Mouse (Mus musculus): Measurements from ENCODE around the gene Bicd1. TPM values are rescaled to one million over a fixed set of nuclear protein-coding genes. Genes with fewer than 3 reads are reported as not detected.

The Bicd1 gene
- polyA plus RNA-seq, 1 experiment, result 27.7 TPM

DNA sequence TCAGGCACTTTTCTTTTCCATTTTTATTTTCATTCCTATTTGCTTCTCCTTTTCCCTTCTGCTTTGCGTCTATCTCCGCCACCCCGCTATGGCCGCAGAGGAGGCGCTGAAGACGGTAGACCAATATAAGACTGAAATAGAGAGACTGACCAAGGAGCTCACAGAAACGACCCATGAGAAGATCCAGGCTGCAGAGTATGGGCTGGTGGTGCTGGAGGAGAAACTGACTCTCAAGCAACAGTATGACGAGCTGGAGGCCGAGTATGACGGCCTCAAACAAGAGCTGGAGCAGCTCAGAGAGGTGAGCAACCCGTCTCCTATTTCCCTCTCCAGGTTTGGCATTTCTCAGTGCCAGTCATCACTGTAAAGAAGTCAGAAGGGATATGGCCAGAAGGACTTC, 655 bp downstream of the Bicd1 start:
- no peak for TF ChIP-seq CTCF (IDR thresholded peaks at IDR 0.05; ENCODE audit: borderline replicate concordance, insufficient read depth, low read depth, low read length)
- no peak for TF ChIP-seq POLR2A (IDR thresholded peaks at IDR 0.05; ENCODE audit: borderline replicate concordance, insufficient read depth, low read length)
- DNase-seq, result peak; percentile 60 to 73
- H3K4me1 ChIP-seq (ENCODE audit: control insufficient read depth, insufficient read depth, low read length), result no peaks in the 10 kb centered on the region; the same call in 1 of the 2 replicates
- peak overlapping the region; percentile 97 for H3K4me3 ChIP-seq (replicated peaks; ENCODE audit: insufficient read depth, low read depth, low read length)
- peak overlapping the region; percentile 93 for H3K27ac ChIP-seq (ENCODE audit: insufficient read depth, low read length)
- H3K27me3 ChIP-seq (ENCODE audit: control insufficient read depth, insufficient read depth, low read length), result no peaks in the 10 kb centered on the region
- WGBS, result under 1% methylated on average over 11 of the region's 11 CpGs

DNA sequence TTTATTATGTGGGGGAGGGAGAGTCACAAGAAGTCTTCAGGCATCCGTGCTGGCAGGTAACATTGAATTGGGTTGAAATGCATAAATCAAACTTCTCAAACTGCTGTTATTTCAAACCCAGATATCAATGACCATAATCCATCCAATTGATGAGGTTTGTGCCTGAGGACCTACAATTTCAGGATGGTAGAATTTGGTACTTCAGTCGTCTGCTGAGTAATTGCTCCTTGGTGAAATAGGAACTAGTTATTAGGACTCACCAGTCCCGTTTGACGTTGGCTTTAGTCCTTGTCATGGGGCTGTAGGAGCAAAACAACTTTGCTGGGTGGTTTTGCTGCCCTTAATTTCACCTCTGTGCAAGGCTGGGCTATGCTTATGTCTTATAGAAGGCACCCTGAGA, 1.2 kb downstream of the Bicd1 start:
- TF ChIP-seq CTCF (IDR thresholded peaks at IDR 0.05; ENCODE audit: borderline replicate concordance, insufficient read depth, low read depth, low read length), result no peak
- TF ChIP-seq POLR2A (IDR thresholded peaks at IDR 0.05; ENCODE audit: borderline replicate concordance, insufficient read depth, low read length), result no peak

GRCm38 (mm10) chr6:149413256-149413655, 4.6 kb downstream of the Bicd1 start:
- no peak overlapping the region for H3K27ac ChIP-seq (ENCODE audit: insufficient read depth, low read length)
- TF ChIP-seq CTCF (IDR thresholded peaks at IDR 0.05; ENCODE audit: borderline replicate concordance, insufficient read depth, low read depth, low read length), result no peak
- no peak for TF ChIP-seq POLR2A (IDR thresholded peaks at IDR 0.05; ENCODE audit: borderline replicate concordance, insufficient read depth, low read length)
- H3K4me3 ChIP-seq (replicated peaks; ENCODE audit: insufficient read depth, low read depth, low read length), result no peak overlapping the region
- no peaks in the 10 kb centered on the region for H3K27me3 ChIP-seq (ENCODE audit: control insufficient read depth, insufficient read depth, low read length)
- no peaks in the 10 kb centered on the region; the same call in 1 of the 2 replicates for H3K4me1 ChIP-seq (ENCODE audit: control insufficient read depth, insufficient read depth, low read length)
- peak; percentile 63 to 88 for DNase-seq

More for the DNA sequence above, 1.2 kb downstream of the Bicd1 start:
- peak; percentile 31 to 34 for DNase-seq
- no peaks in the 10 kb centered on the region for H3K27me3 ChIP-seq (ENCODE audit: control insufficient read depth, insufficient read depth, low read length)
- no peaks in the 10 kb centered on the region; the same call in 1 of the 2 replicates for H3K4me1 ChIP-seq (ENCODE audit: control insufficient read depth, insufficient read depth, low read length)
- WGBS, result 4% methylated on average over 4 of the region's 4 CpGs
- peak overlapping the region; percentile 97 for H3K4me3 ChIP-seq (replicated peaks; ENCODE audit: insufficient read depth, low read depth, low read length)
- peak overlapping the region; percentile 83; the same call in 1 of the 2 replicates for H3K27ac ChIP-seq (ENCODE audit: insufficient read depth, low read length)

GRCm38 (mm10) chr6:149424748-149425147, 16.1 kb downstream of the Bicd1 start:
- Histone ChIP-seq H3K4me1 (ENCODE audit: control insufficient read depth, insufficient read depth, low read length) (no peaks in the 10 kb centered on the region; the same call in 1 of the 2 replicates), H3K27ac (ENCODE audit: insufficient read depth, low read length) (no peak overlapping the region), H3K27me3 (ENCODE audit: control insufficient read depth, insufficient read depth, low read length) (no peaks in the 10 kb centered on the region), H3K4me3 (replicated peaks; ENCODE audit: insufficient read depth, low read depth, low read length) (no peak overlapping the region)
- peak in 1 of 2 experiments; percentile 63 for DNase-seq
- TF ChIP-seq POLR2A (IDR thresholded peaks at IDR 0.05; ENCODE audit: borderline replicate concordance, insufficient read depth, low read length), result no peak
- TF ChIP-seq CTCF (IDR thresholded peaks at IDR 0.05; ENCODE audit: borderline replicate concordance, insufficient read depth, low read depth, low read length), result no peak

GRCm38 (mm10) chr6:149439140-149439539, 30.5 kb downstream of the Bicd1 start:
- DNase-seq, result no peak
- no peaks in the 10 kb centered on the region; the same call in 1 of the 2 replicates for H3K4me1 ChIP-seq (ENCODE audit: control insufficient read depth, insufficient read depth, low read length)
- no peak overlapping the region for H3K27ac ChIP-seq (ENCODE audit: insufficient read depth, low read length)
- H3K27me3 ChIP-seq (ENCODE audit: control insufficient read depth, insufficient read depth, low read length), result no peaks in the 10 kb centered on the region
- 100% methylated on average over 1 of the region's 1 CpGs for WGBS
- no peak for TF ChIP-seq CTCF (IDR thresholded peaks at IDR 0.05; ENCODE audit: borderline replicate concordance, insufficient read depth, low read depth, low read length)
- no peak overlapping the region for H3K4me3 ChIP-seq (replicated peaks; ENCODE audit: insufficient read depth, low read depth, low read length)

DNA sequence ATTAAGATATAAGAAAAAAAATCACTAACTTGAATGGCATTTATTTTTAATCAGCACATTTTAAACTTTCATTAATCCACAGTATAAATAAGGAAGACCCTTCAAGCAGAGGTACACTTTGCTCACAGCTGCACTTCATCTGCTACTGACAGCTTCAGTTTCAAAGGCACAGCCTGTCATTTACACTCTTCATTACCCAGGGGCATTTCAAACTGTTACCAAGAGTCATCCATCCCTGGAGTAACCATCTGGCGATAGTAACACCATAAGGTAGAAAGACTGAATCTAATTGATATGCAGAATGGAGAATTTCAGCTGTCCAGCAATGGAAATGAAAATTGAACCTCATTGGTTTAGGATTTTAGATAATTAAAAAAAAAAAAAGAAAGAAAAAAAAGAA, 34.2 kb downstream of the Bicd1 start:
- WGBS, result 10% methylated on average over 1 of the region's 1 CpGs
- Histone ChIP-seq H3K27me3 (ENCODE audit: control insufficient read depth, insufficient read depth, low read length) (no peaks in the 10 kb centered on the region), H3K4me1 (ENCODE audit: control insufficient read depth, insufficient read depth, low read length) (no peaks in the 10 kb centered on the region; the same call in 1 of the 2 replicates), H3K4me3 (replicated peaks; ENCODE audit: insufficient read depth, low read depth, low read length) (no peak overlapping the region), H3K27ac (ENCODE audit: insufficient read depth, low read length) (no peak overlapping the region)
- TF ChIP-seq POLR2A (IDR thresholded peaks at IDR 0.05; ENCODE audit: borderline replicate concordance, insufficient read depth, low read length), result no peak
- no peak for TF ChIP-seq CTCF (IDR thresholded peaks at IDR 0.05; ENCODE audit: borderline replicate concordance, insufficient read depth, low read depth, low read length)
- peak in 1 of 2 experiments; percentile 75 for DNase-seq

GRCm38 (mm10) chr6:149445854-149446253, 37.2 kb downstream of the Bicd1 start:
- WGBS, result 70% methylated on average over 10 of the region's 10 CpGs
- TF ChIP-seq CTCF (IDR thresholded peaks at IDR 0.05; ENCODE audit: borderline replicate concordance, insufficient read depth, low read depth, low read length) (no peak), POLR2A (IDR thresholded peaks at IDR 0.05; ENCODE audit: borderline replicate concordance, insufficient read depth, low read length) (no peak)
- Histone ChIP-seq H3K27me3 (ENCODE audit: control insufficient read depth, insufficient read depth, low read length) (no peaks in the 10 kb centered on the region), H3K4me3 (replicated peaks; ENCODE audit: insufficient read depth, low read depth, low read length) (no peak overlapping the region), H3K4me1 (ENCODE audit: control insufficient read depth, insufficient read depth, low read length) (no peaks in the 10 kb centered on the region; the same call in 1 of the 2 replicates), H3K27ac (ENCODE audit: insufficient read depth, low read length) (no peak overlapping the region)
- no peak for DNase-seq

- TF ChIP-seq POLR2A (IDR thresholded peaks at IDR 0.05; ENCODE audit: borderline replicate concordance, insufficient read depth, low read length) (no peak), CTCF (IDR thresholded peaks at IDR 0.05; ENCODE audit: borderline replicate concordance, insufficient read depth, low read depth, low read length) (no peak)
- Histone ChIP-seq H3K4me1 (ENCODE audit: control insufficient read depth, insufficient read depth, low read length) (peaks cover 4% of the 10 kb centered on the region; the same call in 1 of the 2 replicates), H3K27me3 (ENCODE audit: control insufficient read depth, insufficient read depth, low read length) (no peaks in the 10 kb centered on the region), H3K27ac (ENCODE audit: insufficient read depth, low read length) (no peak overlapping the region), H3K4me3 (replicated peaks; ENCODE audit: insufficient read depth, low read depth, low read length) (no peak overlapping the region)
- no peak for DNase-seq
Observed at GRCm38 (mm10) chr6:149457324-149457723, 48.6 kb downstream of the Bicd1 start.
